Mouse (Mus musculus) spleen, adult 2 months (tissue): ENCODE measurements around the gene Itga11.

Experiments
- CTCF ChIP-seq: fragments of 200-500 bp; IDR thresholded peaks from 2 replicates; pipeline ENCODE4 v1.5.1; 2011; ENCODE audit warnings: mild to moderate bottlenecking, inconsistent platforms; ENCODE audit not compliant: insufficient read depth, insufficient read length, insufficient replicate concordance; ENCODE audit errors: extremely low read depth
- POLR2A ChIP-seq: fragments of 200-500 bp; IDR thresholded peaks from 2 replicates; pipeline ENCODE4 v1.6.1; 2011; ENCODE audit warnings: low read depth, low read length, inconsistent platforms

- TF ChIP-seq CTCF (no peak), POLR2A (no peak)
Observed at GRCm38 (mm10) chr9:62775464-62775863, 97.8 kb downstream of the Itga11 start.
